Mouse (Mus musculus): ENCODE data around the gene Ift122. TPM values are rescaled to one million over a fixed set of nuclear protein-coding genes. Genes with fewer than 3 reads are reported as not detected.

The Ift122 gene
- polyA plus RNA-seq (2014; fragmentation: Illumina TruSeq; extraction: RNeasy Lipid Tissue Mini Kit (QIAGEN cat#74804); ENCODE audit: low read depth, low replicate concordance): 15.7 TPM

DNA sequence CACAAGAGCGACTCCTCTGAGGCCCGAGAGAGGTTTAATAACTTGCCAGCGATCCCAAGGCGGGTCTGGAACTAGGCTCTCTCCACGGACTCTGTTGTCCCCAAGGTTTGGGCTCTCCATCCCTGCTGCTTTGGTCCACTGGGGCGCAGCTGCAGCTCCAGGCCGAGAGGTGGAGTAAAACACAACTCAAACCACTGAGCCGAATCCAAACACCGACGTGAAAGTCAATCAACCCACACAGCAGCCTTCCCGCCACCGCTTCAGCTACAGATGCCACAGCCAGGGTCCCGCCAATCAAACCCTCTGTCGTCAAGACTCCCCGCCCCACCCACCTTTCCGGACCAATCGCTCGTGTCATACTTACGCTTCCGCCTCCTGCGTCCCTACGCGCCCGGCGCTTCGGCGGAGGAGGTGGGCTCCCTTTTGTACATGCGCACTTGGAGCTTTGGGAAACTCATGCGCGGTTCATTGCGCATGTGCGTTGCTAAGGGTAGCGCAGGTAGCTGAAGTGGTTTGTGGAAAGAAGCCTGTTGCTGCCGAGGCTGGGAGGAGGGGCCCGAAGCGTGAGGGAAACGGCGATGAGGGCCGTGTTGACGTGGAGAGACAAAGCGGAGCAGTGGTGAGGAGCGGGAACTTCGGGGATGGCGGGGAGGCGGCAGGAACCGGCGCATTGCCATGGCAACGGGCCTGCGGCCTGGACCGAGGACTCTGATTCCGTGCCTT is at the start of gene Ift122, which contains the start of gene Mbd4:
Ift122 (plus strand) TSS at position 380 of the 723 bp plus-strand sequence.
Mbd4 (minus strand) TSS at position 281 of the 723 bp plus-strand sequence.

DNA sequence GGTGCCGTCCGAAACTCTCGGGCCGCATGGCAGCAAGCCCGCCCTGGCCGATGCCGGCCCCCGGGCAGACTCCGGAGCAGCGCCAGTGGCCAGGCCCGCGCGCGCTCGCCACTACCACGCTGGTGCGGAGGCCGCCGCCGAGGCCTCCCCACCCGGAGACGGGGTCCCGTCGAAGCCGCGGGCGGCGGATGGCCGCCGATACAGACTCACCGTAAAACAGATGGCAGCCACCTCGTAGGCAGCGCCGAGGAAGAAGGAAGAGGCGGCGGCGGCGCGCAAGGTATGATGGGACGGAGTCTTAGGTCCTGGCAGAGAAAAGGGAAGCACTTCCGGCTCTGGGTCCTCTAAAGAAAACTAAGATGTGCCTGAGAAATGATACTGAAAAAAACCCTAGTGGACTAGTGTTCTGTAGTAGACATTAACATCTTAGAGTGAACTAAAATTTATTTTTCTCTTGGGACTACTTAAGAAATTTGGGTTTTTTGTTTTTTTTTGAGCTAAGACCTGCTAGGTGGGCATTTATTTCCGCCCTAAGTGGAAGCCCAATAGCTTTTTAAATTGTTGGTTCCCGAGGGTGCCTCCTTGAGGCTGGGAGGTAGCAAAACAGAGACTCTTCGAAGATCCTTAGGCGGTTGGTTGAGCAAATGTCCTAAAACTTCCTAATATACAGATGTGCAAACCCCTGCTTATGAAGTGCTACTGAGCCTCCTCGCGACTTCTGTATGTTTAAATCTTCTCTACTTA is 44.6 kb upstream of the Ift122 start, which contains the start of gene Rpl32:
Rpl32 (minus strand) TSS at position 260 of the 744 bp plus-strand sequence.

DNA sequence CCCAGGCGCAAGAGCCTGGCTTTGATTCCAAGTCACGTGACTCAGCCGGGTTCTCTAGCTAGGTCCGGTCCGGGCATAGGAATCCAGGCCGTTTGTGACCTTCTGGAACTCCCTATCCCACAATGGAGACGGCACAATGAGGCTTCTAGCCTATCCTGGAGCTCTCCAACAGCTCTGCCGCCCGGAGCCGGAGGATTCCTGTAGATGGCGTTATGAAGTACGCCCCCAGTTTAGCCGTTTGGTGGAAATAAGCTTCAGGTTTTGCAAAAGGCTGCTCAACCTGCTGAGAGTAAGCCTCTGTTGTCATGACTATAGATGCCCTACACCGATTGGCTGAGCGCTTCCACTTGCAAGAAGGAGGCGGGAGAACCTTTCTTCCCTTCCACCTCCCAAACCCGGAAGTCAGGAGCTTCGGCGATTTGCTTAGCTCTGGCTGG is 15.1 kb upstream of the Ift122 start, which contains the start of gene Efcab12:
Efcab12 (minus strand) TSS at position 252 of the 437 bp plus-strand sequence.

DNA sequence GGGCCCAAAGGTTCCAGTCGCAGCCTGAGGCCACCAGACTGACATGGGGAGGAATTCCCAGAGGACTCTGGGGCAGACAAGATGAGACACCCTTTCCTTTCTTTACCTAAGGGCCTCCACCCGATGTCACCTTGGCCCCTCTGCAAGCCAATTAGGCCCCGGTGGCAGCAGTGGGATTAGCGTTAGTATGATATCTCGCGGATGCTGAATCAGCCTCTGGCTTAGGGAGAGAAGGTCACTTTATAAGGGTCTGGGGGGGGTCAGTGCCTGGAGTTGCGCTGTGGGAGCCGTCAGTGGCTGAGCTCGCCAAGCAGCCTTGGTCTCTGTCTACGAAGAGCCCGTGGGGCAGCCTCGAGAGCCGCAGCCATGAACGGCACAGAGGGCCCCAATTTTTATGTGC is 78.4 kb downstream of the Ift122 start, which contains the start of gene Rho:
Rho (plus strand) TSS at position 110 of the 400 bp plus-strand sequence.

DNA sequence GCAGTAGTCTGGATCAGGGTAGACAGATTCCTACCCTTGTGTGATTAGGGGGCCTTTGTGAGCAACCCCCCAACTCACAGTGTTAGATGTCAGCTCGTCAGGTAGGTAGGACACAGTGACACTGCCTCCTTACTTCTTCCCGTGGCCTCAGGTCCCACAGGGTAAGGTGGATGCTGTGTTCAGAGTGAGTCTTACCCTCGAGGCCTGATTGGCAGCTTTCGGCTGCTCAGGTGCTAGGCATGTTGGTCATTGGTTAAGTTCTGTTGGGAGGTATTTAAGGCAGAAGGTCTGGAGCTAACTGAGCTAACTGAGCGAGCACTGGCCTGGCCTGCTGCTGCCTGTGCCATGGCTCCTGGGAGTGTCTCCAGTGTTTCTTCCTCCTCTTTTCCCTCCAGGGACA is 91.4 kb downstream of the Ift122 start, which contains the start of gene H1foo:
H1foo (plus strand) TSS at position 301 of the 400 bp plus-strand sequence.

Other genes starting within 250 kb of the Ift122 start
- gene Raf1, start 176.8 kb upstream of the Ift122 start, polyA plus RNA-seq (2014; fragmentation: Illumina TruSeq; extraction: RNeasy Lipid Tissue Mini Kit (QIAGEN cat#74804); ENCODE audit: low read depth, low replicate concordance): 70.2 TPM
- gene Tmem40, start 91.1 kb upstream of the Ift122 start, polyA plus RNA-seq (2014; fragmentation: Illumina TruSeq; extraction: RNeasy Lipid Tissue Mini Kit (QIAGEN cat#74804); ENCODE audit: low read depth, low replicate concordance): 3.1 TPM
- 5.4 TPM for gene Cand2, start 78.9 kb upstream of the Ift122 start, polyA plus RNA-seq (2014; fragmentation: Illumina TruSeq; extraction: RNeasy Lipid Tissue Mini Kit (QIAGEN cat#74804); ENCODE audit: low read depth, low replicate concordance)
- 1,816 TPM for gene Rpl32, start 44.7 kb upstream of the Ift122 start, polyA plus RNA-seq (2014; fragmentation: Illumina TruSeq; extraction: RNeasy Lipid Tissue Mini Kit (QIAGEN cat#74804); ENCODE audit: low read depth, low replicate concordance)
- 3.9 TPM for gene Efcab12, start 15.1 kb upstream of the Ift122 start, polyA plus RNA-seq (2014; fragmentation: Illumina TruSeq; extraction: RNeasy Lipid Tissue Mini Kit (QIAGEN cat#74804); ENCODE audit: low read depth, low replicate concordance)
- gene Mbd4, start 99 bp upstream of the Ift122 start, polyA plus RNA-seq (2014; fragmentation: Illumina TruSeq; extraction: RNeasy Lipid Tissue Mini Kit (QIAGEN cat#74804); ENCODE audit: low read depth, low replicate concordance): 4.3 TPM
- gene Rho, start 78.3 kb downstream of the Ift122 start, polyA plus RNA-seq (2014; fragmentation: Illumina TruSeq; extraction: RNeasy Lipid Tissue Mini Kit (QIAGEN cat#74804); ENCODE audit: low read depth, low replicate concordance): 0.83 TPM
- gene H1foo, start 91.5 kb downstream of the Ift122 start, polyA plus RNA-seq (2014; fragmentation: Illumina TruSeq; extraction: RNeasy Lipid Tissue Mini Kit (QIAGEN cat#74804); ENCODE audit: low read depth, low replicate concordance): not detected
- 53.7 TPM for gene Plxnd1, start 141.5 kb downstream of the Ift122 start, polyA plus RNA-seq (2014; fragmentation: Illumina TruSeq; extraction: RNeasy Lipid Tissue Mini Kit (QIAGEN cat#74804); ENCODE audit: low read depth, low replicate concordance)